Mouse (Mus musculus) lung, embryonic 15.5 days (tissue): ENCODE results near the gene Kng1. TPM values are rescaled to one million over a fixed set of nuclear protein-coding genes. Genes with fewer than 3 reads are reported as not detected.
"Not testable (repeated sequence)": the region's sequence is repeated elsewhere in the genome, so short reads cannot be mapped to it uniquely, and the experiment has no call there.

Experiments used
- ATAC-seq: fragments of 200-750 bp; cut with Nextera tagmentation; 2 replicates; pipeline ENCODE4 v1.8.0; 2017; ENCODE audit warnings: moderate number of reproducible peaks, borderline replicate concordance; ENCODE audit not compliant: low FRiP score, low TSS enrichment; ENCODE audit errors: extremely low read depth
- H3K27ac ChIP-seq: fragments of 300-500 bp; sonication (generic); 2 replicates; pipeline ENCODE4 v1.5.1; 2015; ENCODE audit warnings: moderate library complexity, mild to moderate bottlenecking, inconsistent platforms
- H3K27me3 ChIP-seq: fragments of 300-500 bp; sonication (generic); 2 replicates; pipeline ENCODE4 v1.6.1; 2015; ENCODE audit warnings: inconsistent platforms
- H3K36me3 ChIP-seq: fragments of 300-500 bp; sonication (generic); 2 replicates; pipeline ENCODE4 v1.6.1; 2015; ENCODE audit warnings: inconsistent platforms
- H3K4me1 ChIP-seq: fragments of 300-500 bp; sonication (generic); 2 replicates; pipeline ENCODE4 v1.6.1; 2015; ENCODE audit warnings: inconsistent platforms
- H3K4me2 ChIP-seq: fragments of 300-500 bp; sonication (generic); 2 replicates; pipeline ENCODE4 v1.6.1; 2015; ENCODE audit warnings: inconsistent platforms, mild to moderate bottlenecking, moderate library complexity
- H3K4me3 ChIP-seq: fragments of 300-500 bp; sonication (generic); 2 replicates; pipeline ENCODE4 v1.5.1; 2015; ENCODE audit warnings: mild to moderate bottlenecking, inconsistent platforms
- H3K9ac ChIP-seq: fragments of 300-500 bp; sonication (generic); 2 replicates; pipeline ENCODE4 v1.6.1; 2015; ENCODE audit warnings: inconsistent platforms
- H3K9me3 ChIP-seq: fragments of 300-500 bp; sonication (generic); 2 replicates; pipeline ENCODE4 v1.6.1; 2016; ENCODE audit warnings: inconsistent platforms
- WGBS: fragments of 180-500 bp; shearing (Covaris S2); methylation state at CpG from one replicate; pipeline ENCODE4 v1.1.7; 2015; 5-methylcytosine and 5-hydroxymethylcytosine counted together
- polyA plus RNA-seq: library from polyadenylated mRNA; unstranded; fragments of >200 nt; fragmentation: Nextera tagmentation; extraction: Ambion mirVana; gene quantifications from 2 replicates; pipeline ENCODE4 v1.2.1, GENCODE M21; 2015

Gene Kng1
- polyA plus RNA-seq, 1 experiment from 2014 or later = 0.59 TPM

DNA sequence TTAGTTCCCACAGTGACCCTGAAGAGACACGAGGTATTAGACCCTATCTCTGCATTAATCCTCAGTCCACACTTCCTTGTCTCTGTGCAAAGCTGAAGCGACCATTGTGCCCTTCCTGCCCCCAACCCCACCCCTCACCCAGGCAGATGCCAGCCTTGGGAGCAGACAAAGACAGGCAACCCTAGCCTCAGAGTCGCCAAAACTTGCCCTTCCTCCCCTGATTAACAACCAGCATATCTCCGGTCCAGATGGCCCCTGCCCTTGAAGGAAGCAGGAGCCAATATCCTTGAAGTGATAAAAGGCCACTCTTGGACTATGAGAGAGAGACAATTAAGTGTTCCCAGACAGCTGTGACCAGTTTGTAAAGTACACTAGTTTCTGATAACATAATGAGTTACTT, 16.8 kb upstream of the Kng1 start:
- Histone ChIP-seq H3K27me3 (no peaks in the 10 kb centered on the region), H3K4me1 (no peaks in the 10 kb centered on the region), H3K9me3 (no peaks in the 10 kb centered on the region), H3K36me3 (no peaks in the 10 kb centered on the region), H3K4me3 (no peak overlapping the region), H3K4me2 (no peak overlapping the region), H3K27ac (no peak overlapping the region), H3K9ac (no peak overlapping the region)
- 23% methylated on average over 4 of the region's 4 CpGs for WGBS
- no peak for ATAC-seq

DNA sequence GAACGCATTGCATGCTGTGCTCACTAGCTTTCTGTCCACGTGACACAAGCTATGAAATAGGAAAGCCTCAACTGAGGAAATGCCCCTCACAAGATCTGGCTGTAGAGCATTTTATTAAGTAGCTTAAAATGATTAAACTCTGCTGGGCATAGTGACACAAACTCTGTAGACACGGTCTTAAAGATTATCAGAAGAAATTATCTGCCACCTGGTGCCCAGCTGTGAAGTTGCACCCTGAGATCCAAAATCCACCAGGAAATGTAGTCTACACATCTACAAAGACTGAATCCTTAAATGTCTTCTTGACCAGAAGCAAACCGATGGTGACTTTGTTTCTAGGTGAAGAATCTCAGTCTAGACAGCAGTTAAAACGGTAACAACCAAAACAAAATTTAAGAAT, 11.3 kb upstream of the Kng1 start:
- Histone ChIP-seq H3K4me2 (no peak overlapping the region), H3K9ac (no peak overlapping the region), H3K27me3 (no peaks in the 10 kb centered on the region), H3K4me3 (no peak overlapping the region), H3K36me3 (no peaks in the 10 kb centered on the region), H3K9me3 (no peaks in the 10 kb centered on the region), H3K27ac (no peak overlapping the region), H3K4me1 (no peaks in the 10 kb centered on the region)
- WGBS = 63% methylated on average over 5 of the region's 5 CpGs
- ATAC-seq = no peak

DNA sequence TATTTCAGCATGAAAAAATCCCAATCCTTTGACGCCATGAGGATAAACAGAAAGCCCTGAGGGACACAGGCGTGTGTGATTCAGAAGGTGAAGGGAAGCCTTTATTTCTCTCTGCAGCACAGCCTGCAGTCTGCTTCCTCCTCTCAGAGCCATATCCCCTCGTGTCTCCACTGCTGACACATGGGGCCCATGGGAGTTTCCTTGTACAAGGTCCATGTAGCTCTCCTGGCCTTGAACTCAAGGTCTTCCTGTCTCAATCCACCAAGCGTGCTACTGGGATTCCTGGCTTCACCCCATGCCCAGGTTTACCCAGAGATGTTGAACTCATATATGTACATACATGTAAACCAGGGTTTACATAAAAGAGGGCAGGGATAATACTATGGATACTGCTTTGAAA, 2.0 kb downstream of the Kng1 start:
- not testable (repeated sequence) for H3K4me2 ChIP-seq, H3K4me1 ChIP-seq, H3K36me3 ChIP-seq, H3K9ac ChIP-seq, H3K27me3 ChIP-seq, H3K27ac ChIP-seq, H3K4me3 ChIP-seq, H3K9me3 ChIP-seq, ATAC-seq
- 60% methylated on average over 4 of the region's 4 CpGs for WGBS

DNA sequence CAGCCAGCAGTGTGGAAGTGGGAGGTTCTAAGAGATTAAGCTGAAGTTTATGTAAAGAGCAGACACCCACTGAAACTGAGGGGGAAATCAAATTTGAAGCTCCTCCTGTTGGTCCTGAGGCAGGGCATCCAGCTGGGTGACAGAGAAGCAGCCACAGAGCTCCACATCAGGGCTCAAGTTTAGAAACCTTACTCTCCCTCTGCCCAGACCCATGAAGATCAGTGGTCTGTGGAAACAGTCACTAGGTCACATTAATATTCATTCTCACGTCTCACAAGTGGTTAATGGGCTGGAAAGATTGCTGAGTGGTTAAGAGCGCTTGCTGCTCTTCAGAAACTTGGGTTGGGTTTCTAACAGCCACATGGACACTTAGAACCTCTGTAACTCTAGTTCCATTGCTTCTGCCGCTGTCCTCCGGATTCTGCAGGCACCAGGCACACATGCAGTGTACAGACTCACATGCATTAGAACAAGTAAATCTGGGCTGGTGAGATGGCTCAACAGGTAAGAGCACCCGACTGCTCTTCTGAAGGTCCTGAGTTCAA, 3.2 kb downstream of the Kng1 start:
- not testable (repeated sequence) for H3K36me3 ChIP-seq, H3K9me3 ChIP-seq, H3K27me3 ChIP-seq, H3K4me2 ChIP-seq, H3K4me1 ChIP-seq, ATAC-seq, H3K9ac ChIP-seq, H3K27ac ChIP-seq, H3K4me3 ChIP-seq
- WGBS = 78% methylated on average over 5 of the region's 5 CpGs

DNA sequence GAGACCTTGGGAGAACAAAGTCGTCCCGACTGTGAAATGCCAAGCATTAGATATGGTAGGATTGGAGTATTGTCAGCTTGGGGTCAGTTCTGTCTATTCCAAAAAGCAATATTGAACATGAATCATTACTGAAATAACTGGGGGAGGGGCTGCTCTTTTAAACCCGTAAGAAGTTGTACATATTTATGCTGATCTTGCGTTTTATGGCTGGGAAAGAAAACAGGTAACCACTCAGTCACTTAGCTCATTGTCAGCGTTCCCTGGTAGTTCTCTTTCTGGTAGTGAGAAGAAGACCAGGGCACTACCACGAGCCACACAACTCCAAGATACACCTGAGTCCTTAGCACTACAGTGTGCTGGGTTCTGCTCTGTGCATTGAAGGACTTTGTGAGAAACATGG, 19.9 kb downstream of the Kng1 start:
- H3K4me1 ChIP-seq, H3K27ac ChIP-seq, H3K4me2 ChIP-seq, H3K4me3 ChIP-seq, H3K9ac ChIP-seq, ATAC-seq, H3K9me3 ChIP-seq, H3K27me3 ChIP-seq, H3K36me3 ChIP-seq: not testable (repeated sequence)
- 83% methylated on average over 6 of the region's 6 CpGs for WGBS

DNA sequence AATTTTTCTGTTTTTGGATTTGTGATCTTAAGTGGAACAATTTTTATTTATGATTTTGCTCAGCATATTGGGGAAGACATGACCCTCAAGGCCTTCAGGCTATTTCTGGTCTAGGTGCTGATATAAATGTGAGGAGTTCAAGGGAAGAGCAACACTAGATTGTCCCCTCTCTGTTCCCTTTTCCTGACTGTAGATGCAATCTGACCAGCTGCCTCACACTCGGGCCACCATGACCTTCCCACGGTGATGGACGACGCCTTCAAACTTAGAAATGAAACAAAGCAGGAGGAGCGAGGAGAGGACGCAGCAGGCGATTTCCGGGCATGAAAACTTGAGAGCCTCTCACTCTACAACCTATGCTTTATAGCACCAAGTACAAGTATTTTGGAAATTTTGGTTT, 29.5 kb downstream of the Kng1 start:
- ATAC-seq, H3K9me3 ChIP-seq, H3K9ac ChIP-seq, H3K4me3 ChIP-seq, H3K27ac ChIP-seq, H3K4me2 ChIP-seq, H3K4me1 ChIP-seq, H3K27me3 ChIP-seq, H3K36me3 ChIP-seq: not testable (repeated sequence)
- 58% methylated on average over 8 of the region's 8 CpGs for WGBS

DNA sequence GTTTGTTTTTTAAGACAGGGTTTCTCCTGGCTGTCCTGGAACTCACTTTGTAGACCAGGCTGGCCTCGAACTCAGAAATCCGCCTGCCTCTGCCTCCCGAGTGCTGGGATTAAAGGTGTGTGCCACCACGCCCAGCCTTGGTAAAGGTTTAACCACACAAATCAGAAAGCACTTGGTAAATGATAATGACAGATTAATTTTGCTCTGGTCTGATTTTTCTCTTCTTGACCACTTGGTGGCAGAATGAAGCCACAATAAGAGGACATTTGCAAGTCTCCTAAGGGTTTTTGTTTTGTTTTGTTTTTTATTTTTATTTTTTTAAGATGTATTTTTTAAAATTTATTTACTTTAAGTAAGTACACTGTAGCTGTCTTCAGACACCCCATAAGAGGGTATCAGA, 30.0 kb downstream of the Kng1 start:
- not testable (repeated sequence) for H3K9ac ChIP-seq, H3K27me3 ChIP-seq, H3K9me3 ChIP-seq, H3K4me2 ChIP-seq, H3K27ac ChIP-seq, ATAC-seq, H3K4me3 ChIP-seq, H3K36me3 ChIP-seq, H3K4me1 ChIP-seq
- 44% methylated on average over 4 of the region's 4 CpGs for WGBS

DNA sequence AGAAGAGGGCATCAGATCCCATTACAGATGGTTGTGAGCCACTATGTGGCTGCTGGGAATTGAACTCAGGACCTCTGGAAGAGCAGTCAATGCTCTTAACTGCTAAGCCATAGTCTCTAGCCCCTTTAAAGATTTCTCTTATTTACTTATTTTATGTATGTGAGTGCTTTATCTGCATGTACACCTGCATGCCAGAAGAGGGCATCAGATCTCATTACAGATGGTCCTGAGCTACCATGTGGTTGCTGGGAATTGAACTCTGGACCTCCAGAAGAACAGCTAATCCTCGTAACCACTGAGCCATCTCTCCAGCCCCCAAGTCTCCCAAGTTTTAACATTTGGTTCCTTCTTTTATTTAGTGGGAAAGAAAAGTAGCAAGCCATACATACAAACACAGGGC, 30.8 kb downstream of the Kng1 start:
- not testable (repeated sequence) for H3K4me3 ChIP-seq, H3K9ac ChIP-seq, H3K4me1 ChIP-seq, H3K36me3 ChIP-seq, H3K27me3 ChIP-seq, ATAC-seq, H3K4me2 ChIP-seq, H3K27ac ChIP-seq, H3K9me3 ChIP-seq
- WGBS = 83% methylated on average over 1 of the region's 1 CpGs

DNA sequence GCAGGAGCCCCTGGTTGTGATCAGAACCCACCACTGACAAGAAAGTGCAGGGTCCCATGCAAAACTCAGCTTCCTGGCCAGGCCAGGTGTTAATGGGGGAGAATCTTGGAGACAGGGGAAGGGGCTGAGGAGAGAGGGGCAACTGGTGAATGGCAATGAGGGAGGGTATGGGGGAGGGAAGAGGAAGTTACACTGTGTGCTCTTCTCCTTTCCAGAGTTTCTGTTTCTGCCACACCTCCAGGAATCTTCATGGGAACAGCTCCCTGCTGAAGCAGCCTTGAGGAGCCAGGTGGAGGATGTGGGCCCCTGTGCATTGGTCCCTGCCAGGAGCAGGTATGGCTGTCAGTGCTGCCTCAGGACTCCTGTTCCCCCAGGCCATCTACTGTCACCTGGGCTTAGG, 33.7 kb downstream of the Kng1 start:
- H3K27me3 ChIP-seq, H3K9ac ChIP-seq, H3K9me3 ChIP-seq, ATAC-seq, H3K27ac ChIP-seq, H3K4me1 ChIP-seq, H3K36me3 ChIP-seq, H3K4me3 ChIP-seq, H3K4me2 ChIP-seq: not testable (repeated sequence)

DNA sequence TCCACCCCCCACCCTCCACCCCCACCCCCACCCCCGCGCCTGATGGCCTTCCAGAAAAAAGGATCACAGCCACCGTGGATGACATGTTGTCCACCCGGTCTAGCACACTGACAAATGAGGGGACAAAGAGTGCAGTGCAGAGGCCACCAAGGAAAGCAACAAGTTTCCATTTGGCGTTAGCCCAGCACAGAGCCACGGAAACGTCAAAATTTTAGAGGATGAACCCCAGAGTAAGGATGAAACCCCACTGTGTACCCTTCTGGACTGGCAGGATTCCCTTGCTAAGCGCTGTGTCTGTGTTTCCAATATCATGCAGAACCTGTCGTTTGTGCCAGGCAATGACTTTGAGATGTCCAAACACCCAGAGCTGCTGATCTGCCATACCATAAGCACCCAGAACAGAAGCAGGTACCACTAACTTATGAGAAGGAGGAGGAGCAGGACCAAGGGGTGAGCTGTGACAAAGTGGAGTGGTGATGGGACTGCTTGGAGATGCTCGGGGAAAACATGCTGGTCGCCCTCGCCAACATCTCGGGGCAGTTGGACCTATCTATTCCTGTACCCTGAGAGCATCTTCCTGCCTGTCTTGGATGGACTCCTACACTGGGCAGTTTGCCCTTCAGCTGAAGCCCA, 35.8 kb downstream of the Kng1 start:
- Histone ChIP-seq H3K4me1 (no peaks in the 10 kb centered on the region), H3K27ac (no peak overlapping the region), H3K36me3 (no peaks in the 10 kb centered on the region), H3K9me3 (no peaks in the 10 kb centered on the region), H3K9ac (no peak overlapping the region), H3K27me3 (no peaks in the 10 kb centered on the region), H3K4me2 (no peak overlapping the region), H3K4me3 (no peak overlapping the region)
- 66% methylated on average over 13 of the region's 13 CpGs for WGBS
- ATAC-seq = no peak

DNA sequence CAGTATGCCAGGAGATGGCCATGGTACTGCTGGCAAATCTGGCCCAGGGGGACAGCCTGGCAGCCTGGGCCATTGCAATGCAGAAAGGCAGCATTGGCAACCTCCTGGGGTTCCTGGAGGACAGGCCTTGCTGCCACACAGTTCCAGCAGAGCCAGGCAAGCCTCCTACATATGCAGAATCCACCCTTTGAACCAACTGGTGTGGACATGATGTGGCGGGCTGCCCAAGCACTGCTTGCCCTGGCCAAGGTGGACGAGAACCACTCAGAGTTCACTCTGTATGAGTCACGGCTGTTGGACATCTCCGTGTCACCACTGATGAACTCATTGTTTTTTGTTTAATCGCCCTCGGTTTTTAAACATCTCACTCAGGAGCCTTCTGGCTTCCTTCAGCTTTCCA, 36.5 kb downstream of the Kng1 start:
- ATAC-seq = no peak
- Histone ChIP-seq H3K4me2 (no peak overlapping the region), H3K4me1 (no peaks in the 10 kb centered on the region), H3K27me3 (no peaks in the 10 kb centered on the region), H3K27ac (no peak overlapping the region), H3K4me3 (no peak overlapping the region), H3K36me3 (no peaks in the 10 kb centered on the region), H3K9me3 (no peaks in the 10 kb centered on the region), H3K9ac (no peak overlapping the region)
- WGBS = 84% methylated on average over 6 of the region's 6 CpGs

DNA sequence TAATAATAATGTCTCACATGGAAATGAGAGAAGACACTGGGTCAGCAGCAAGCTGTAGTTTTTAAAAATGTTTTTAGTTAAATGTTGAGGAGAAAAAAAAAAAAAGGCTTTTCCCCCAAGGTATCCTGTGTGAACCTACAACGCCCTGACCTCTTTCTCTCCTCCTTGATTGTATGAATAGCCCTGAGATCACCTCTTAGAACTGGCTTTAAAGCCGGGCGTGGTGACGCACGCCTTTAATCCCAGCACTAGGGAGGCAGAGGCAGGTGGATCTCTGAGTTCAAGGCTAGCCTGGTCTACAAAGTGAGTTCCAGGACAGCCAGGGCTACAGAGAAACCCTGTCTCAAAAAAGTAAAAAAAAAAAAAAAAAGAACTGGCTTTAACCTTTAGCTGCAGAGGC, 37.9 kb downstream of the Kng1 start:
- not testable (repeated sequence) for H3K4me2 ChIP-seq, H3K9ac ChIP-seq, H3K4me3 ChIP-seq, ATAC-seq, H3K27me3 ChIP-seq, H3K36me3 ChIP-seq, H3K4me1 ChIP-seq, H3K27ac ChIP-seq, H3K9me3 ChIP-seq
- 91% methylated on average over 5 of the region's 5 CpGs for WGBS

DNA sequence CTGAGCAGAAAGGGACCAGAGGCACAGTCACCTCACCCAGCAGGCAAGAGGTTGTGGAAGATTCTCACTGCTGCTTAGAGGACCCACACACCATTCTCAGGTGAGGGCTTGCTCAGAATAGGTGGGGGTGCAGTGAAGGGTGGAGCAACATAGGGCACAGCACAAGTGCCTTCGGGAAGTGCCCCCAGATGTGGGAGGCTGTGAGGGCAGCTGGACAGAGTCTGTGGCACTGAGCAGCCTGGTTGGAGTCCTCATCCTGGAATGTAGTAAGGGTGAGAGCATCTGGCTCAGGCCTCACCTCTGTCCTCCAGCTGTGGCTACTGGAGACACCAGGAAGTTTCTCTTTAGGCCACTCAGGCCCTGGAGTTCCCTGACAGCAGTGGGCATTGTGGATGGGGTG, 39.2 kb downstream of the Kng1 start:
- H3K4me1 ChIP-seq, H3K36me3 ChIP-seq: not testable (repeated sequence)
- WGBS = 86% methylated on average over 1 of the region's 1 CpGs

More for the DNA sequence above, 39.2 kb downstream of the Kng1 start:
- ATAC-seq, H3K9me3 ChIP-seq, H3K27ac ChIP-seq, H3K27me3 ChIP-seq, H3K4me3 ChIP-seq, H3K4me2 ChIP-seq, H3K9ac ChIP-seq: not testable (repeated sequence)
